Mouse (Mus musculus): ENCODE results near the gene Bpgm.

- TF ChIP-seq CTCF (IDR thresholded peaks at IDR 0.05; ENCODE audit: control insufficient read depth, insufficient read depth, insufficient replicate concordance, low read depth, low read length) (no peak), POLR2A (IDR thresholded peaks at IDR 0.05; ENCODE audit: control insufficient read depth, low read depth, low read length) (no peak)
Observed at GRCm38 (mm10) chr6:34510277-34510676, 34.3 kb downstream of the Bpgm start.

Measured in testis, adult 2 months (tissue).